Mouse (Mus musculus): Measurements from ENCODE around the gene Gm10272.
"Not testable (repeated sequence)": the region's sequence is repeated elsewhere in the genome, so short reads cannot be mapped to it uniquely, and the experiment has no call there.

The Gm10272 gene

GRCm38 (mm10) chr10:77706326-77706725 is at the start of gene Gm10272:
Gm10272 (plus strand) TSS chr10:77706626.
- DNase-seq: no peak

GRCm38 (mm10) chr10:77658286-77658994 is 48.0 kb upstream of the Gm10272 start:
- no peak for DNase-seq

- DNase-seq: no peak
These were observed 42.3 kb upstream of the Gm10272 start for GRCm38 (mm10) chr10:77663949-77664665.

- no peak for DNase-seq
These were observed 40.1 kb upstream of the Gm10272 start for GRCm38 (mm10) chr10:77666342-77666741.

- no peak for DNase-seq
These were observed 39.0 kb upstream of the Gm10272 start for GRCm38 (mm10) chr10:77667402-77667801.

- DNase-seq: no peak
These were observed 35.7 kb upstream of the Gm10272 start for GRCm38 (mm10) chr10:77670710-77671109.

GRCm38 (mm10) chr10:77671519-77671918 is 34.9 kb upstream of the Gm10272 start:
- DNase-seq: no peak

- no peak for DNase-seq
These were observed 32.7 kb upstream of the Gm10272 start for GRCm38 (mm10) chr10:77673765-77674164.

GRCm38 (mm10) chr10:77677562-77677961 is 28.9 kb upstream of the Gm10272 start:
- DNase-seq: no peak

GRCm38 (mm10) chr10:77682994-77683393 is 23.4 kb upstream of the Gm10272 start:
- DNase-seq: no peak

GRCm38 (mm10) chr10:77684181-77684580 is 22.2 kb upstream of the Gm10272 start:
- no peak for DNase-seq

GRCm38 (mm10) chr10:77685895-77686664 is 20.3 kb upstream of the Gm10272 start, which contains the start of gene Tspear:
Tspear (plus strand) TSS chr10:77686569.
- DNase-seq: no peak

- no peak for DNase-seq
These were observed 19.4 kb upstream of the Gm10272 start for GRCm38 (mm10) chr10:77687021-77687420.

GRCm38 (mm10) chr10:77690356-77690807 is 16.0 kb upstream of the Gm10272 start, which contains the start of gene Gm19402:
Gm19402 (minus strand) TSS chr10:77690757.
- not testable (repeated sequence) for DNase-seq

GRCm38 (mm10) chr10:77697133-77697532 is 9.3 kb upstream of the Gm10272 start, which contains the start of gene Gm9508:
Gm9508 (minus strand) TSS chr10:77697233.
- DNase-seq: no peak

- DNase-seq: no peak
These were observed 3.4 kb downstream of the Gm10272 start for GRCm38 (mm10) chr10:77709831-77710230.

GRCm38 (mm10) chr10:77711157-77711556 is 4.7 kb downstream of the Gm10272 start, which contains the start of gene Gm10024:
Gm10024 (plus strand) TSS chr10:77711457.
- DNase-seq: not testable (repeated sequence)

- no peak for DNase-seq
These were observed 7.3 kb downstream of the Gm10272 start for GRCm38 (mm10) chr10:77713734-77714133.

GRCm38 (mm10) chr10:77715507-77715906 is 9.1 kb downstream of the Gm10272 start, which contains the start of gene Gm10142:
Gm10142 (plus strand) TSS chr10:77715807.
- DNase-seq: no peak

GRCm38 (mm10) chr10:77720299-77720698 is 13.9 kb downstream of the Gm10272 start, which contains the start of gene Krtap12-1:
Krtap12-1 (plus strand) TSS chr10:77720599.
- DNase-seq: not testable (repeated sequence)

- no peak for DNase-seq
These were observed 18.4 kb downstream of the Gm10272 start for GRCm38 (mm10) chr10:77724855-77725254.

GRCm38 (mm10) chr10:77726186-77726585 is 19.8 kb downstream of the Gm10272 start, which contains the start of gene Gm10100:
Gm10100 (plus strand) TSS chr10:77726486.
- DNase-seq: no peak

GRCm38 (mm10) chr10:77728280-77728679 is 21.9 kb downstream of the Gm10272 start:
- DNase-seq: no peak

All from right cerebral cortex, postnatal 4 days (tissue).